Mouse (Mus musculus) heart, adult 2 months (tissue): Measurements from ENCODE around the gene Vwa8. TPM values are rescaled to one million over a fixed set of nuclear protein-coding genes. Genes with fewer than 3 reads are reported as not detected.

ENCODE experiments used
- DNase-seq, 2 experiments: peaks; one replicate each; pipeline ENCODE4 v3.0.0; 2021
- H3K27ac ChIP-seq: fragments of 200-600 bp; 2 replicates; pipeline ENCODE4 v1.8.1; 2022
- H3K27me3 ChIP-seq: fragments of 200-500 bp; 2 replicates; pipeline ENCODE4 v1.6.1; 2012; ENCODE audit warnings: mild to moderate bottlenecking, low read length, inconsistent platforms, mixed read lengths; ENCODE audit not compliant: control insufficient read depth, insufficient read depth
- H3K36me3 ChIP-seq: fragments of 200-500 bp; 2 replicates; pipeline ENCODE4 v1.6.1; 2012; ENCODE audit warnings: low read length, inconsistent platforms; ENCODE audit not compliant: control insufficient read depth, insufficient read depth
- H3K4me1 ChIP-seq: fragments of 200-500 bp; 2 replicates; pipeline ENCODE4 v1.6.1; 2011; ENCODE audit warnings: low read length; ENCODE audit not compliant: control insufficient read depth, insufficient read depth
- H3K4me3 ChIP-seq: fragments of 200-600 bp; 2 replicates; pipeline ENCODE4 v1.8.1; 2022
- H3K79me2 ChIP-seq: fragments of 200-500 bp; replicated peaks from 2 replicates; pipeline ENCODE4 v1.6.1; 2012; ENCODE audit warnings: mild to moderate bottlenecking, inconsistent platforms, low read length, moderate library complexity, mixed read lengths; ENCODE audit not compliant: control insufficient read depth, insufficient read depth
- H3K9ac ChIP-seq: fragments of 200-500 bp; 2 replicates; pipeline ENCODE4 v1.6.1; 2012; ENCODE audit warnings: low read depth, mild to moderate bottlenecking, control low read depth, inconsistent platforms, low read length, mixed read lengths
- CTCF ChIP-seq: fragments of 200-600 bp; IDR thresholded peaks from 2 replicates; pipeline ENCODE4 v1.8.1; 2022; ENCODE audit warnings: antibody characterized with exemption, mild to moderate bottlenecking, moderate library complexity
- EP300 ChIP-seq: fragments of 200-500 bp; IDR thresholded peaks from 2 replicates; pipeline ENCODE4 v1.6.1; 2011; ENCODE audit warnings: low read depth, low read length, control low read depth; ENCODE audit not compliant: insufficient read depth
- POLR2A ChIP-seq: fragments of 200-500 bp; IDR thresholded peaks from 2 replicates; pipeline ENCODE4 v1.6.1; 2011; ENCODE audit warnings: mild to moderate bottlenecking, low read depth, low read length, control low read depth; ENCODE audit not compliant: insufficient read depth
- WGBS: fragments of 180-500 bp; shearing (Covaris S2); methylation state at CpG from one replicate; pipeline ENCODE4 v1.1.7; 2018; 5-methylcytosine and 5-hydroxymethylcytosine counted together
- intact Hi-C: fragments of 180-260 bp; cut with DNase I; formaldehyde crosslinking; loops from one replicate; pipeline ENCODE4 v1.15.1; 2025
- polyA plus RNA-seq: library from polyadenylated mRNA; depleted of rRNA; stranded (reverse); fragments of >200 nt; gene quantifications from 2 replicates; pipeline ENCODE4 v1.2.3, GENCODE M21; 2012
- total RNA-seq, 2 experiments: library from RNA; stranded (reverse); gene quantifications; 2 replicates each; pipeline ENCODE4 v1.2.3; 2021

Vwa8 gene
- total and polyA plus RNA-seq, 3 experiments = 58.8 to 177 (median 150) TPM

DNA sequence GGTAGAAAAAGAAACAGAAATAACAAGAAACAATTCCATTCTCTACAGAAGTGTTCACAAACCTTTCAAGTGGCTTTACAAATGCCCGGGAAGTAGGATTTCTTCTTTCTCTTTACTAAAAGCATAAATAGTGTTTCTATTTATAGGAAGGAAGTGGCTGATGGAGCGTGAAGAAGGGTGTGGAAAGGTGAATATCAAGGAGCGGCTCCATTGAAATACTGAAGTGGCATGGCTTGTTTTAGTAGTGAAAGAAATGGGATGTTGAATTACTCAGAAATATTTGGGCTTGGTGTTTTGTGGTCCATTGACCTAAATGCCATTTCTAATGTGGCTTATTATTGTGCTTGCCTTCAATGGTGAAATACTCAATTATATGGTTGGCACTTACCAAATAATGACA is 30.4 kb upstream of the Vwa8 start:
- no peaks in the 10 kb centered on the region for H3K27me3 ChIP-seq
- intact Hi-C loops = no loop called here
- WGBS = 51% methylated on average over 3 of the region's 3 CpGs

GRCm38 (mm10) chr14:78824013-78824412 is 24.8 kb upstream of the Vwa8 start:
- no peak overlapping the region for H3K9ac ChIP-seq
- no peaks in the 10 kb centered on the region for H3K36me3 ChIP-seq
- 86% methylated on average over 4 of the region's 4 CpGs for WGBS
- no peaks in the 10 kb centered on the region for H3K27me3 ChIP-seq
- no peak overlapping the region for H3K4me3 ChIP-seq
- intact Hi-C loops = no loop called here
- no peak for DNase-seq
- no peaks in the 10 kb centered on the region for H3K79me2 ChIP-seq
- no peak overlapping the region for H3K27ac ChIP-seq
- TF ChIP-seq EP300 = no peak
- TF ChIP-seq CTCF = no peak
- TF ChIP-seq POLR2A = no peak
- H3K4me1 ChIP-seq = no peaks in the 10 kb centered on the region

More for the DNA sequence above, 30.4 kb upstream of the Vwa8 start:
- H3K9ac ChIP-seq = no peak overlapping the region
- TF ChIP-seq CTCF (no peak), POLR2A (no peak), EP300 (no peak)
- no peak overlapping the region for H3K4me3 ChIP-seq
- H3K27ac ChIP-seq = no peak overlapping the region
- no peaks in the 10 kb centered on the region for H3K36me3 ChIP-seq
- no peak for DNase-seq
- H3K79me2 ChIP-seq = no peaks in the 10 kb centered on the region
- no peaks in the 10 kb centered on the region for H3K4me1 ChIP-seq

GRCm38 (mm10) chr14:78824507-78824906 is 24.3 kb upstream of the Vwa8 start:
- Histone ChIP-seq H3K27ac (no peak overlapping the region), H3K4me1 (no peaks in the 10 kb centered on the region), H3K79me2 (no peaks in the 10 kb centered on the region), H3K9ac (no peak overlapping the region), H3K4me3 (no peak overlapping the region), H3K27me3 (no peaks in the 10 kb centered on the region), H3K36me3 (no peaks in the 10 kb centered on the region)
- intact Hi-C loops = no loop called here
- WGBS = 83% methylated on average over 4 of the region's 4 CpGs
- no peak for TF ChIP-seq EP300
- TF ChIP-seq CTCF = no peak
- TF ChIP-seq POLR2A = no peak
- no peak for DNase-seq

DNA sequence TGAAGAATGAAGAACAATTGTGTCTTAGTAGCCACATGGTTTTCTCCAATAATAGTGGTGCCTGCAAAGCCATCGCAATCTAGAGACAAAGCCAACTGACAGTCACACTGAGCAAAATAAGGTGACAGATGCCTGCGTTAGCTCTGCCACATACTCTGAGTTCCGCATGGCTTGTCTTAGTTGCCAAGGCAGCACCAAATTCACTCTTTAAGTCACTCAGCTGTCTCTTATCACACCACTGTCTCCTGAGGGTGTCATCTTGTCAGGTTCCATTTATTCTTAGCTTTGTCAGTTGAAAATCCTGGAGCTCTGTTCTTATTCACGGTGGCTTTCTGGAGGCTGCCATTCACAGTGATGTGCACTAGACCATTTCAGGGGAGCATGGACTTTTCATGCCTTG is 17.7 kb upstream of the Vwa8 start:
- WGBS = 92% methylated on average over 4 of the region's 4 CpGs
- no peak overlapping the region for H3K4me3 ChIP-seq
- intact Hi-C loops = no loop called here

GRCm38 (mm10) chr14:78847948-78848347 is 904 bp upstream of the Vwa8 start:
- no peak overlapping the region for H3K4me3 ChIP-seq
- no peak for DNase-seq
- WGBS = 72% methylated on average over 1 of the region's 1 CpGs
- H3K9ac ChIP-seq = no peak overlapping the region
- no peak for TF ChIP-seq CTCF
- TF ChIP-seq EP300 = no peak
- TF ChIP-seq POLR2A = no peak
- peak overlapping the region; percentile 94; the same call in 1 of the 2 replicates for H3K27ac ChIP-seq
- intact Hi-C loops = loop anchor here (2.0 to 10.0 kb wide), 4 partner anchors 115 to 477 kb away; partner anchors contain the start of gene Dgkh
- peaks cover 2% of the 10 kb centered on the region; the same call in 1 of the 2 replicates for H3K79me2 ChIP-seq
- peaks cover 6% of the 10 kb centered on the region for H3K4me1 ChIP-seq
- H3K36me3 ChIP-seq = peaks cover 4% of the 10 kb centered on the region
- no peaks in the 10 kb centered on the region for H3K27me3 ChIP-seq

More for the DNA sequence above, 17.7 kb upstream of the Vwa8 start:
- H3K27me3 ChIP-seq = no peaks in the 10 kb centered on the region
- no peak overlapping the region for H3K27ac ChIP-seq
- H3K79me2 ChIP-seq = no peaks in the 10 kb centered on the region
- H3K4me1 ChIP-seq = no peaks in the 10 kb centered on the region
- no peak for TF ChIP-seq EP300
- TF ChIP-seq POLR2A = no peak
- TF ChIP-seq CTCF = no peak
- no peak for DNase-seq
- H3K9ac ChIP-seq = no peak overlapping the region
- H3K36me3 ChIP-seq = no peaks in the 10 kb centered on the region

- intact Hi-C loops = loop anchor here (2.0 to 10.0 kb wide), 4 partner anchors 116 to 476 kb away; partner anchors contain the start of gene Dgkh
- Histone ChIP-seq H3K4me1 (peaks cover 6% of the 10 kb centered on the region), H3K9ac (no peak overlapping the region; the same call in 1 of the 2 replicates), H3K27me3 (no peaks in the 10 kb centered on the region), H3K36me3 (peaks cover 4% of the 10 kb centered on the region), H3K4me3 (peak overlapping the region; percentile 62), H3K27ac (peak overlapping the region; percentile 94), H3K79me2 (peaks cover 2% of the 10 kb centered on the region; the same call in 1 of the 2 replicates)
- WGBS = 2% methylated on average over 3 of the region's 3 CpGs
- TF ChIP-seq CTCF (no peak), EP300 (no peak), POLR2A (no peak)
- DNase-seq = no peak
Observed at GRCm38 (mm10) chr14:78848477-78848876, 375 bp upstream of the Vwa8 start.
